Mouse (Mus musculus): ENCODE measurements around the gene Ramp3. TPM values are rescaled to one million over a fixed set of nuclear protein-coding genes. Genes with fewer than 3 reads are reported as not detected.
"Not testable (repeated sequence)": the region's sequence is repeated elsewhere in the genome, so short reads cannot be mapped to it uniquely, and the experiment has no call there.

The Ramp3 gene
- polyA plus RNA-seq, 1 experiment from 2014 or later, result 3.9 TPM

- 51% methylated on average over 9 of the region's 9 CpGs for WGBS
- no peak for ATAC-seq (ENCODE audit: insufficient number of reproducible peaks, insufficient read depth, low FRiP score, low read depth)
- Histone ChIP-seq H3K4me2 (ENCODE audit: low read length) (no peak overlapping the region), H3K27me3 (ENCODE audit: control insufficient read depth, insufficient read depth, low read length) (no peaks in the 10 kb centered on the region; the same call in 1 of the 2 replicates), H3K4me1 (ENCODE audit: control insufficient read depth in 2 of 2, insufficient read depth in 2 of 2, low read length in 2 of 2) (no peaks in the 10 kb centered on the region), H3K27ac (replicated peaks in 1 of 2; ENCODE audit: control insufficient read depth in 1 of 2, insufficient read depth in 1 of 2, low read depth in 2 of 2, low read length in 2 of 2) (no peak overlapping the region), H3K36me3 (ENCODE audit: control insufficient read depth, insufficient read depth, low read length) (no peaks in the 10 kb centered on the region), H3K9ac (ENCODE audit: low read length) (no peak overlapping the region), H3K9me3 (ENCODE audit: control insufficient read depth, low read length) (no peaks in the 10 kb centered on the region), H3K4me3 (ENCODE audit: control insufficient read depth in 1 of 2, insufficient read depth in 1 of 2, low read depth in 1 of 2, low read length in 2 of 2) (no peak overlapping the region)
Measured at GRCm38 (mm10) chr11:6647831-6648724, 10.2 kb upstream of the Ramp3 start.

GRCm38 (mm10) chr11:6650519-6650918, 7.8 kb upstream of the Ramp3 start:
- Histone ChIP-seq H3K4me2 (ENCODE audit: low read length) (no peak overlapping the region), H3K27ac (replicated peaks in 1 of 2; ENCODE audit: control insufficient read depth in 1 of 2, insufficient read depth in 1 of 2, low read depth in 2 of 2, low read length in 2 of 2) (no peak overlapping the region), H3K36me3 (ENCODE audit: control insufficient read depth, insufficient read depth, low read length) (no peaks in the 10 kb centered on the region), H3K27me3 (ENCODE audit: control insufficient read depth, insufficient read depth, low read length) (peaks cover 5% of the 10 kb centered on the region; the same call in 1 of the 2 replicates), H3K4me1 (ENCODE audit: control insufficient read depth in 2 of 2, insufficient read depth in 2 of 2, low read length in 2 of 2) (no peaks in the 10 kb centered on the region), H3K9ac (ENCODE audit: low read length) (no peak overlapping the region), H3K9me3 (ENCODE audit: control insufficient read depth, low read length) (no peaks in the 10 kb centered on the region), H3K4me3 (ENCODE audit: control insufficient read depth in 1 of 2, insufficient read depth in 1 of 2, low read depth in 1 of 2, low read length in 2 of 2) (no peak overlapping the region)
- WGBS, result 66% methylated on average over 7 of the region's 7 CpGs
- no peak for ATAC-seq (ENCODE audit: insufficient number of reproducible peaks, insufficient read depth, low FRiP score, low read depth)

GRCm38 (mm10) chr11:6652978-6653377, 5.3 kb upstream of the Ramp3 start:
- not testable (repeated sequence) for H3K27ac ChIP-seq (replicated peaks in 1 of 2; ENCODE audit: control insufficient read depth in 1 of 2, insufficient read depth in 1 of 2, low read depth in 2 of 2, low read length in 2 of 2); H3K36me3 ChIP-seq (ENCODE audit: control insufficient read depth, insufficient read depth, low read length); ATAC-seq (ENCODE audit: insufficient number of reproducible peaks, insufficient read depth, low FRiP score, low read depth); H3K9me3 ChIP-seq (ENCODE audit: control insufficient read depth, low read length); H3K9ac ChIP-seq (ENCODE audit: low read length); H3K4me2 ChIP-seq (ENCODE audit: low read length); H3K4me1 ChIP-seq (ENCODE audit: control insufficient read depth in 2 of 2, insufficient read depth in 2 of 2, low read length in 2 of 2); H3K4me3 ChIP-seq (ENCODE audit: control insufficient read depth in 1 of 2, insufficient read depth in 1 of 2, low read depth in 1 of 2, low read length in 2 of 2); H3K27me3 ChIP-seq (ENCODE audit: control insufficient read depth, insufficient read depth, low read length)
- 66% methylated on average over 3 of the region's 3 CpGs for WGBS

GRCm38 (mm10) chr11:6654903-6655302, 3.4 kb upstream of the Ramp3 start:
- no peak for ATAC-seq (ENCODE audit: insufficient number of reproducible peaks, insufficient read depth, low FRiP score, low read depth)
- Histone ChIP-seq H3K27ac (replicated peaks in 1 of 2; ENCODE audit: control insufficient read depth in 1 of 2, insufficient read depth in 1 of 2, low read depth in 2 of 2, low read length in 2 of 2) (no peak overlapping the region), H3K27me3 (ENCODE audit: control insufficient read depth, insufficient read depth, low read length) (peaks cover 13% of the 10 kb centered on the region; the same call in 1 of the 2 replicates), H3K4me2 (ENCODE audit: low read length) (no peak overlapping the region), H3K4me1 (ENCODE audit: control insufficient read depth in 2 of 2, insufficient read depth in 2 of 2, low read length in 2 of 2) (peaks cover 0 to 2% of the 10 kb centered on the region in 2 experiments; a peak in 2 of 4 replicates), H3K36me3 (ENCODE audit: control insufficient read depth, insufficient read depth, low read length) (no peaks in the 10 kb centered on the region), H3K9me3 (ENCODE audit: control insufficient read depth, low read length) (no peaks in the 10 kb centered on the region), H3K9ac (ENCODE audit: low read length) (no peak overlapping the region), H3K4me3 (ENCODE audit: control insufficient read depth in 1 of 2, insufficient read depth in 1 of 2, low read depth in 1 of 2, low read length in 2 of 2) (no peak overlapping the region)
- 2% methylated on average over 2 of the region's 2 CpGs for WGBS

GRCm38 (mm10) chr11:6661206-6661605, 2.9 kb downstream of the Ramp3 start:
- no peak for ATAC-seq (ENCODE audit: insufficient number of reproducible peaks, insufficient read depth, low FRiP score, low read depth)
- Histone ChIP-seq H3K36me3 (ENCODE audit: control insufficient read depth, insufficient read depth, low read length) (no peaks in the 10 kb centered on the region), H3K27me3 (ENCODE audit: control insufficient read depth, insufficient read depth, low read length) (peaks cover 4% of the 10 kb centered on the region; the same call in 1 of the 2 replicates), H3K27ac (replicated peaks in 1 of 2; ENCODE audit: control insufficient read depth in 1 of 2, insufficient read depth in 1 of 2, low read depth in 2 of 2, low read length in 2 of 2) (no peak overlapping the region), H3K4me2 (ENCODE audit: low read length) (no peak overlapping the region), H3K4me3 (ENCODE audit: control insufficient read depth in 1 of 2, insufficient read depth in 1 of 2, low read depth in 1 of 2, low read length in 2 of 2) (no peak overlapping the region), H3K4me1 (ENCODE audit: control insufficient read depth in 2 of 2, insufficient read depth in 2 of 2, low read length in 2 of 2) (peaks cover 0 to 2% of the 10 kb centered on the region in 2 experiments; a peak in 2 of 4 replicates), H3K9me3 (ENCODE audit: control insufficient read depth, low read length) (no peaks in the 10 kb centered on the region), H3K9ac (ENCODE audit: low read length) (no peak overlapping the region)
- 78% methylated on average over 14 of the region's 14 CpGs for WGBS

- Histone ChIP-seq H3K27ac (replicated peaks in 1 of 2; ENCODE audit: control insufficient read depth in 1 of 2, insufficient read depth in 1 of 2, low read depth in 2 of 2, low read length in 2 of 2) (no peak overlapping the region), H3K4me3 (ENCODE audit: control insufficient read depth in 1 of 2, insufficient read depth in 1 of 2, low read depth in 1 of 2, low read length in 2 of 2) (no peak overlapping the region), H3K27me3 (ENCODE audit: control insufficient read depth, insufficient read depth, low read length) (no peaks in the 10 kb centered on the region), H3K4me2 (ENCODE audit: low read length) (no peak overlapping the region), H3K4me1 (ENCODE audit: control insufficient read depth in 2 of 2, insufficient read depth in 2 of 2, low read length in 2 of 2) (no peaks in the 10 kb centered on the region), H3K9ac (ENCODE audit: low read length) (no peak overlapping the region), H3K9me3 (ENCODE audit: control insufficient read depth, low read length) (0 out of 2 replicates have a peak, but pooled peaks cover 4% of the 10 kb centered on the region), H3K36me3 (ENCODE audit: control insufficient read depth, insufficient read depth, low read length) (no peaks in the 10 kb centered on the region)
- 71% methylated on average over 2 of the region's 2 CpGs for WGBS
- ATAC-seq (ENCODE audit: insufficient number of reproducible peaks, insufficient read depth, low FRiP score, low read depth), result no peak
Measured at GRCm38 (mm10) chr11:6666634-6667033, 8.3 kb downstream of the Ramp3 start.

- Histone ChIP-seq H3K9ac (ENCODE audit: low read length) (no peak overlapping the region), H3K4me3 (ENCODE audit: control insufficient read depth in 1 of 2, insufficient read depth in 1 of 2, low read depth in 1 of 2, low read length in 2 of 2) (no peak overlapping the region), H3K4me2 (ENCODE audit: low read length) (no peak overlapping the region), H3K9me3 (ENCODE audit: control insufficient read depth, low read length) (0 out of 2 replicates have a peak, but pooled peaks cover 4% of the 10 kb centered on the region), H3K27ac (replicated peaks in 1 of 2; ENCODE audit: control insufficient read depth in 1 of 2, insufficient read depth in 1 of 2, low read depth in 2 of 2, low read length in 2 of 2) (no peak overlapping the region), H3K4me1 (ENCODE audit: control insufficient read depth in 2 of 2, insufficient read depth in 2 of 2, low read length in 2 of 2) (no peaks in the 10 kb centered on the region), H3K36me3 (ENCODE audit: control insufficient read depth, insufficient read depth, low read length) (no peaks in the 10 kb centered on the region), H3K27me3 (ENCODE audit: control insufficient read depth, insufficient read depth, low read length) (no peaks in the 10 kb centered on the region)
- ATAC-seq (ENCODE audit: insufficient number of reproducible peaks, insufficient read depth, low FRiP score, low read depth), result no peak
- whole genome bisulfite sequencing, result 55% methylated on average over 9 of the region's 9 CpGs
Measured at GRCm38 (mm10) chr11:6669041-6669440, 10.7 kb downstream of the Ramp3 start.

All from heart, embryonic 14.5 days (tissue).